Mouse (Mus musculus): ENCODE data around the gene Zbtb7b. TPM values are rescaled to one million over a fixed set of nuclear protein-coding genes. Genes with fewer than 3 reads are reported as not detected.

The Zbtb7b gene
- polyA plus RNA-seq, 1 experiment from 2014 or later = 1.2 TPM

DNA sequence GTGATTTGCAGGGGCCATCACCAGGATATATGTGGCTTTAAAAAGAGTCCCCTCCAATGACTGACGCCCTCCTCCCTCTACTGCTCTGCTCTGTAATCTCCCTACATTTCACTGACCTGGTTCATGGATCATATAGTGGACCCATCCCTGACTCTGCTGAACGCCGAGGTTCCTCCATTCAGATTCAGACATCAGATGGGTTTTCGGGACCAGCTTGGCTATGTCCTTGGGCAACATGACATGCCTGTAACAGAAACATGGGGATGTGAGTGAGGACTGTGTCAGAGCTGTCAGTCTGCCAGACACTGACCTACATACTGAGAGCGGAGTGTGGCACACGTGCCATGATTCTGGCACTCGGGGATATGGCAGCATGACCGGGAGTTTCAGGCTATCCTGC lies 21.6 kb upstream of the Zbtb7b start:
- Histone ChIP-seq H3K27me3 (replicated peaks; ENCODE audit: low read depth, poor library complexity, severe bottlenecking) (no peaks in the 10 kb centered on the region), H3K27ac (replicated peaks) (no peak overlapping the region), H3K4me1 (peaks cover 34% of the 10 kb centered on the region), H3K36me3 (replicated peaks) (peaks cover 40% of the 10 kb centered on the region), H3K4me3 (peak overlapping the region; percentile 76), H3K9me3 (no peaks in the 10 kb centered on the region)
- 96% methylated on average over 8 of the region's 8 CpGs for WGBS
- DNase-seq (ENCODE audit: low spot score) = no peak

DNA sequence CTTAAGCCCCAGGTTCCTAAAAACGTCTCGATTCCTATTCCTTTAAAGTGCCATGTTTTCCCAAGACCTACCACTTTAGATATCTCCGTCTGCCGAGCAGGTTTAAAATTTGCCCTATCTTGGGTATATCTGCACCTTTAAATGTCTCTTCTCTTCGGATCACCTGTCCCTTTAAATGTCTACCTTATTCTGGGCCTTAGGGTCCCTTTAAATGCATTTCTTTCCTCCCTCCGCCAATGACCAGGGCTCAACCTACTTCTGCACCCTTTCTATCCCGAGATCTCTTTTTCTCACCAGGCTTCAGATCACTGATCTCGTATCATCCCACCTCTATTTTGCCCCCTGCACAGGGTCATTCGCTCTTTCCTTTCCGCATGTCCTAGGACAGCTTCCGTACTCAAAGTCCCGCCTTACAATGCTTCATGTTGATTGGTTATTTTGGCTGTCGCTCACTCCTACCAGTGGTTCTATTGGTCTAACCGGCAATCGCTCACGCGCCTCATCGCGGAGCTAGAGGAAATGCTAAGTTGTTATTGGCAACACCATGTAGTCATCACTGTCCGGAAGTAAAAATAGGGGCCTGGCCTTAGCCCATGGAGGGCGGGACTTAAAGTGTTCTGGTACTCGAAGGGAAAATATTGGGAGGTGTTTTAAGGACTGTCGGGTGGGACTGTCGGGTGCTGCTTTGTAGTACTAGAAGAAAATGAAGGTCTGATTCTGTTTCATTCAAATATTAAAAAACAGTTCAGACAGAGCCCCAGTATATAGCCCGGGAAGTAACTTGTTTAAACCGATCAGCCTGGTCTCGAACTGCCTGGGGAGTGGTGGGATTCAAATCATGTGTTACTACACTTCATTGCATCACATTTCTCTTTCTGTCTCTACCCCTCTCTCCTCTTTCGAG lies 17.2 kb upstream of the Zbtb7b start, which contains the start of gene Flad1:
Flad1 (minus strand) TSS at position 381 of the 904 bp plus-strand sequence.
- Histone ChIP-seq H3K27me3 (replicated peaks; ENCODE audit: low read depth, poor library complexity, severe bottlenecking) (no peaks in the 10 kb centered on the region), H3K9me3 (no peaks in the 10 kb centered on the region), H3K27ac (replicated peaks) (peak within 1 kb of the TSS; percentile 62), H3K4me3 (peak within 1 kb of the TSS; percentile 62), H3K4me1 (peaks cover 17% of the 10 kb centered on the region), H3K36me3 (replicated peaks) (peaks cover 61% of the 10 kb centered on the region)
- WGBS = 6% methylated on average over 28 of the region's 28 CpGs
- peak; percentile 95 for DNase-seq (ENCODE audit: low spot score)

DNA sequence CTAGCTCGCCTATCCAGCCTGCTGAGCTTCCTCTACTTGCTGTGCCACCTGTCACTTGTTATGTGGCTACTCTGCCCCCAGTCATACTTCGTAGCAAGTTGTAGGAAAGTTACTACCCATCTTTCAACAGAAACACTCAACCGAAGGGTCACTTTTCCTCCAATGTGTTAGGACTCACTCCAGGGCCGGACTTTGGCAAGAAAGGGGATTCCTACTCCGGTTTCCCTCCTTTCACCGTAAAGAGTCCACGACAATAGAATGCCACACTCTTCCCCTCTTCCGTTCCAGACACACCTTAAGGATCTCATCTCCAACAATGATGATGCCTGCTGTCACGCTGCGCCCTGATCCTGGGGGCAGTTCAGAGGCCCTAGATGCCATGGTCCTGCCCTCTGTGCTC lies 16.3 kb upstream of the Zbtb7b start:
- Histone ChIP-seq H3K4me3 (peak overlapping the region; percentile 62), H3K4me1 (peaks cover 9% of the 10 kb centered on the region), H3K36me3 (replicated peaks) (peaks cover 53% of the 10 kb centered on the region), H3K9me3 (no peaks in the 10 kb centered on the region), H3K27ac (replicated peaks) (peak overlapping the region; percentile 62), H3K27me3 (replicated peaks; ENCODE audit: low read depth, poor library complexity, severe bottlenecking) (no peaks in the 10 kb centered on the region)
- DNase-seq (ENCODE audit: low spot score) = no peak
- 80% methylated on average over 10 of the region's 10 CpGs for whole genome bisulfite sequencing

DNA sequence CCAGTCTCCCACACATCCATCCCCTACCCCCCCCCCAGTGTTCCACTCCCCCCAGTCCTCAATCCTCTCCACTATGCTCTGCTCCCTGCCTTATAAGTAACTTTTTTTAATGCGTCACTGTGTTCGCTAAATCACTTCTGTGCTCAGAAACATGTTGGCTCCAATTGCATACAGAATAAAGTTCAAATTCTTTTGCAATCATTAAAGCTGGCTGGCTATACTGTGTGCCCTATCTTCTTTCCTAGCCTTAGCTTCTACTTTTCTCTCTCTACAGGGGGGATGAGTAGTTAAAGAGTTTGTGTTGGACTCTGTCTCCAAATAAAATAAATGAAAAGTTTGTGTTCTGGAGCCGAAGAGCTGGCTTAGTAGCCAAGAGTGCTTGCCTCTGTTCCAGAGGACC lies 15.1 kb upstream of the Zbtb7b start:
- WGBS = 95% methylated on average over 3 of the region's 3 CpGs
- H3K27ac ChIP-seq (replicated peaks) = no peak overlapping the region
- H3K27me3 ChIP-seq (replicated peaks; ENCODE audit: low read depth, poor library complexity, severe bottlenecking) = no peaks in the 10 kb centered on the region
- peaks cover 49% of the 10 kb centered on the region for H3K36me3 ChIP-seq (replicated peaks)
- H3K9me3 ChIP-seq = no peaks in the 10 kb centered on the region
- peaks cover 9% of the 10 kb centered on the region for H3K4me1 ChIP-seq
- DNase-seq (ENCODE audit: low spot score) = no peak
- 0 out of 2 replicates have a peak overlapping the region, but pooled peaks have one; percentile 3 for H3K4me3 ChIP-seq

DNA sequence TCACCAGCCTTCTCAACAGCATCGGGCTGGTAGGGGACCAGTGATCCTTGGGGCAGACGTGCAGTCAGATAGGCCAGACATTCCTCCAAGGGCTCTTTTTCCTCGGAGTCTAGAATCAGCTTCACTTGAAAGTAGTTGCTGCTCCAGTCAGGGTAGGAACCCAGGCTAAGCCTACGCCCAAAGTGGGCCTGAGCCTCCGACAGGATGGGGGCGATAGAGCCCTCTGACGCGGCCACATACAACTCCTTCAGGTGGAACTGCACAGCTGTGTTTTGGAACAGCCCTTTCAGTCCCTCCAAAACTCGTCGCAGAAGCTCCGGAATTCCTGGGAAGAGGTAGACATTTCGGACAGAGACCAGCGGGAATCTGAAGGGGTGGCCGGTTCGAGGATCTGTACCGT lies 13.9 kb upstream of the Zbtb7b start:
- WGBS = 63% methylated on average over 16 of the region's 16 CpGs
- no peak overlapping the region for H3K4me3 ChIP-seq
- no peaks in the 10 kb centered on the region for H3K9me3 ChIP-seq
- DNase-seq (ENCODE audit: low spot score) = no peak
- H3K27me3 ChIP-seq (replicated peaks; ENCODE audit: low read depth, poor library complexity, severe bottlenecking) = no peaks in the 10 kb centered on the region
- H3K27ac ChIP-seq (replicated peaks) = no peak overlapping the region
- H3K4me1 ChIP-seq = peaks cover 9% of the 10 kb centered on the region
- H3K36me3 ChIP-seq (replicated peaks) = peaks cover 47% of the 10 kb centered on the region

DNA sequence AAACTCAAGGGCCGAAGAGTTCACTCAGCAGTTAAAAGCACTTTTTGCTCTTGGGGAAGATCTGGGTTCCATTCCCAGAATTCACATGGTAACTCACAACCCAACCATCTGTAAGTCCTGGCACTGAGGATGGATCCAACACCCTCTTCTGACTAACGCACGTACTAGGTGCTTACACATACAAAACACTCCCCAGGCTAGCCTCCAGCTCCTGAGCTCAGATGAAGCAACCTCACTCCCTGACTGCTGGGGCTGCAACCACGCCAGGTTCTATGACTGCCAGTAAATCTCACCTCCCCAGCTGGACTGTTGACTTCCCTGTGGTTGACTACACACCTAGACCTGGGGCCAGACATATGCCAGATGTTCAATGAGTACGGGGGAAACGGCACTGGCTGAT lies 12.3 kb upstream of the Zbtb7b start:
- WGBS = 93% methylated on average over 6 of the region's 6 CpGs
- DNase-seq (ENCODE audit: low spot score) = no peak
- no peaks in the 10 kb centered on the region for H3K27me3 ChIP-seq (replicated peaks; ENCODE audit: low read depth, poor library complexity, severe bottlenecking)
- H3K9me3 ChIP-seq = no peaks in the 10 kb centered on the region
- H3K36me3 ChIP-seq (replicated peaks) = peaks cover 56% of the 10 kb centered on the region
- peaks cover 9% of the 10 kb centered on the region for H3K4me1 ChIP-seq
- H3K4me3 ChIP-seq = no peak overlapping the region
- H3K27ac ChIP-seq (replicated peaks) = no peak overlapping the region

DNA sequence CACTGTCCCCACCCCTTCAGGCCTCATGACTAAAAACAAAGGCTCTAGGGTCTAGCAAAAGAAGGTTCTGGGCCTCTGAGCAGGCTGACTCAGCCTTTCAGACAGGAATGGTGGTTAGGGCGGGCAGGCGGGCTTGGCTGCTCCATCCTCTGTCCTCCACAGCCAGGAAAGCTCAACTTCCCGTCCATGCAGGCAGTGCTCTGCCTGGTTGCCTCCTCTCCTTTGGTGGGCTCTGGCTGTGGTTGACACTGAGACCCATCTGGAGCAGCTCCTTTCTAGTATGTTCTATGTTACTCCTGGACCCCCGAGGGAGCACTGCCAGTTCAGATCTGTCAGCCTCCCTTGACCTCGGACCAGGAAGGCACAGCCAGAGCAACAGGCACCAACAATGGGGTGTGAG lies 8.1 kb upstream of the Zbtb7b start, which contains the start of gene Lenep:
Lenep (minus strand) TSS at position 101 of the 400 bp plus-strand sequence.
- Histone ChIP-seq H3K27me3 (replicated peaks; ENCODE audit: low read depth, poor library complexity, severe bottlenecking) (no peaks in the 10 kb centered on the region), H3K9me3 (no peaks in the 10 kb centered on the region), H3K4me1 (no peaks in the 10 kb centered on the region), H3K27ac (replicated peaks) (no peak within 1 kb of the TSS), H3K4me3 (no peak within 1 kb of the TSS), H3K36me3 (replicated peaks) (peaks cover 52% of the 10 kb centered on the region)
- WGBS = 75% methylated on average over 5 of the region's 5 CpGs
- no peak for DNase-seq (ENCODE audit: low spot score)

DNA sequence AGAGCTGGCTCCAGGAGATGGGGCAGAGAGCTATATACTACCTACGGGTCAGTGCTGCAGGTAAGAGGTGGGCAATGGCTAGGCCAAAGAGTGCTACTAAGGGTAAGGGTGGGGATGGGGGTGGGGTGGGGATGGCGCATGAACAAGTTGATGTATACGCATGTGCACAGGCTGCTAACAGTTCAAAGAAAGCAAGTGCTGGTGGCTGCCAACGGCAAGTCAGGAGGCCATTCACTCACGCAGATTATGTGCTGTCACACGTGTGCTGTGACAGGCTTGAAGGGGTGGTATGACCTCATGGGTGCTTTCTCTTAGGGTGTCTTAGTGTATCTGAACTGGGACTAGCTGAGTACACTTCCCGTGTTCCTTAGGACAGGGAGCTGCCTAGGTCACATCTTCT lies 6.8 kb upstream of the Zbtb7b start:
- Histone ChIP-seq H3K27ac (replicated peaks) (no peak overlapping the region), H3K9me3 (no peaks in the 10 kb centered on the region), H3K4me3 (no peak overlapping the region), H3K27me3 (replicated peaks; ENCODE audit: low read depth, poor library complexity, severe bottlenecking) (no peaks in the 10 kb centered on the region; the same call in 1 of the 2 replicates), H3K4me1 (peaks cover 6% of the 10 kb centered on the region), H3K36me3 (replicated peaks) (peaks cover 41% of the 10 kb centered on the region)
- DNase-seq (ENCODE audit: low spot score) = no peak
- 91% methylated on average over 7 of the region's 7 CpGs for WGBS

DNA sequence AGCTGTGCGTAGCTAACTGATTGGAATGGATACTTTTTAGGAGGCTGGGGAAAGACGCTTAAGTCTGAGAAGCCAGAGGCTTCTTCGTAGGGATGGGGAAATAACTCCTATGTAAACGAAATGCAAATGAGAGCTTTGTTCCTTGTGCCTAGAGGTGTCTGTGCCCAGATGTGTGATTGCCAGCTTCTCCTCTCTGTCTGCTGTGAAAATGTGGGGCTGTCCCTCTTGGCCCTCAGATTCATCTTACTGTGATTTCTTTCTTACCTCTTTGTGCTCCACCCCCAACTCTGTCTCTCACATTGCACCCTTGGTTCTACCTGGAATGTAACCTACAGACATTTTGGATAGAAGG lies 2.1 kb upstream of the Zbtb7b start:
- peaks cover 29% of the 10 kb centered on the region for H3K27me3 ChIP-seq (replicated peaks; ENCODE audit: low read depth, poor library complexity, severe bottlenecking)
- H3K4me3 ChIP-seq = peak overlapping the region; percentile 74
- H3K27ac ChIP-seq (replicated peaks) = peak overlapping the region; percentile 83
- H3K9me3 ChIP-seq = no peaks in the 10 kb centered on the region
- peaks cover 53% of the 10 kb centered on the region for H3K4me1 ChIP-seq
- peaks cover 6% of the 10 kb centered on the region for H3K36me3 ChIP-seq (replicated peaks)
- no peak for DNase-seq (ENCODE audit: low spot score)
- 2% methylated on average over 4 of the region's 4 CpGs for WGBS

DNA sequence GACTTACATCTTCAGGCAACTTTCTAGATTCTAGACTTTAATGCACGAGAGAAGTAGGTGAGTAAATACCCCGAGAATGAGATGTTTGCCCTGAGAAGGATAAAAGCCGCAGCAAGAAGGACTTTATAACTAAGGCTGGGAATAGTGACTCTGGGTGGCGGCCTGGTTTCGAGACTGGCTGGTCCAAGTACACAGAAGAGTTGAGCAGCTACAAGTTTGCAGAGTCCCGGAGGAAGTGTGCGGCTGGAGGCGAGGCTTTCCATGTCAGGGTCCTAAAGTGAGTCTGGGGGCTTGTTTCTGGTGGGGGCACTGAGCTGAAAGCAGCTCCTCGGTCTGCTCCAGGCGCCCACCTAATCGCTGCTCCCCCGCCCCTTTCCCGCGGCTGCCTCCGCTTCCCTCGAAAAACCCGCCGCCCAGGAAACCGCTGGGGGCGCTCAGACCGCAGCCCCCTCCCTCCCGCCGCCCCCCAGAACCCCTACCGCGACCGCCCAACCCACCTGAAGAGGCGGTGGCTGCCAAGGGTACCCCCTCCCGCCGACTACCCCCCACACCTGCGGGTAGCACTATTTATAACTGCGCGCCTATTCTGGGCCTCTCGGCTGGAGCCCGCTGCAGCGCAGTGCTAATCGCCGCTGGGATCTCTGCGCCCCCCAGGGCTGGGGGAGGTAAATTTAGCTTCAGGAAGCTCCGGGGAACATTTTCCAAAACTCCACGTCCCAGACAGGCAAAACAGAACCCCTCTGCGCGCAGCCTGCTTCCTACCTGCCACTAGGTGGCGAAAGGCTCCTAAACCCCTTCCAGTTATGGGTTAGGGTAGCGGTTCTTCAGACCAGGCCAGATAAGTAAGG lies 1.5 kb upstream of the Zbtb7b start:
- WGBS = under 1% methylated on average over 44 of the region's 44 CpGs
- H3K27ac ChIP-seq (replicated peaks) = peak overlapping the region; percentile 83
- peak; percentile 83 for DNase-seq (ENCODE audit: low spot score)
- peaks cover 59% of the 10 kb centered on the region for H3K4me1 ChIP-seq
- H3K27me3 ChIP-seq (replicated peaks; ENCODE audit: low read depth, poor library complexity, severe bottlenecking) = peaks cover 35% of the 10 kb centered on the region
- H3K9me3 ChIP-seq = no peaks in the 10 kb centered on the region
- H3K36me3 ChIP-seq (replicated peaks) = peaks cover 4% of the 10 kb centered on the region
- H3K4me3 ChIP-seq = peak overlapping the region; percentile 74

DNA sequence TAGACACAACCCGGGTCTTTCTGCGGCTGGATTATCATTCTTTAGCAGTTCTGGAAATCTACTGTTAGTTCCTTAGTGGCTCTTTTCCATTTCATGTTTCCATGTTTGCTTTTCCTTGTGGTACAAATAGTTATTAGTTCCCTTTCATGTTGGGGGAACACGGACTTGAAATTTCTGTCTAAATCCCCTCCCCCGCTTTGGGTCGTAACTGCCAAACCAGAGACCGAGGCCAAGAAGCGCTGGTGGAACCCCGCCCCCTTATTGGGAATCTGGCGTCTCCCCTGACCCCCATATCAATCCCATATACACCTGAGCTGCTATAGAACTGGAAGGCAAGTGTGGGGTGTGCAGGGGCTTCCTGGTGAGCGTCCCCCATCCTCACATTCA lies 836 bp upstream of the Zbtb7b start:
- peak overlapping the region; percentile 74 for H3K4me3 ChIP-seq
- H3K27ac ChIP-seq (replicated peaks) = peak overlapping the region; percentile 86
- no peak for DNase-seq (ENCODE audit: low spot score)
- no peaks in the 10 kb centered on the region for H3K9me3 ChIP-seq
- H3K36me3 ChIP-seq (replicated peaks) = peaks cover 3% of the 10 kb centered on the region; the same call in 1 of the 2 replicates
- H3K27me3 ChIP-seq (replicated peaks; ENCODE audit: low read depth, poor library complexity, severe bottlenecking) = peaks cover 41% of the 10 kb centered on the region
- peaks cover 66% of the 10 kb centered on the region for H3K4me1 ChIP-seq
- under 1% methylated on average over 10 of the region's 10 CpGs for WGBS

DNA sequence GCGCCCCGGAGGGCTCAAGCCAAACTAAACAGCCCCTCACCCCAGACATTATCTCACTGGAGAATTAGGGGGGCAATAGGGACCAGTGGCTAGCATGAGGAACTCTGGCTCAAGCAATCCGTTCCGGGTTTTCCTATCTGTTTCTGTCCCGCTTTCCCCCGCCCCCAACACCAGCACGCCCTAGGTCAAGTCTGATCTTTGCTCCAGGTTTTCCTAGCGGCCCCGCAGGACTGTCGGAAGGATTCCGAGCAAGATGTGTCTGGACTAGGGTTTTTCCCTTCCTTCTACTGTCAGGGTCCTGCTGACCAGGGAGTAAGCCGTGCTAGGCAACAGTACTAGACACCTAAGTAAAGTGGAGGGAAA lies 299 bp upstream of the Zbtb7b start:
- H3K4me3 ChIP-seq = peak overlapping the region; percentile 74
- DNase-seq (ENCODE audit: low spot score) = peak; percentile 91
- H3K4me1 ChIP-seq = peaks cover 71% of the 10 kb centered on the region
- no peaks in the 10 kb centered on the region for H3K36me3 ChIP-seq (replicated peaks)
- H3K27ac ChIP-seq (replicated peaks) = peak overlapping the region; percentile 86
- H3K27me3 ChIP-seq (replicated peaks; ENCODE audit: low read depth, poor library complexity, severe bottlenecking) = peaks cover 47% of the 10 kb centered on the region
- WGBS = under 1% methylated on average over 12 of the region's 12 CpGs
- no peaks in the 10 kb centered on the region for H3K9me3 ChIP-seq
